Mouse (Mus musculus) kidney, adult 2 months (tissue): ENCODE results near the gene Chuk. TPM values are rescaled to one million over a fixed set of nuclear protein-coding genes. Genes with fewer than 3 reads are reported as not detected.

Source experiments
- DNase-seq: peaks from one replicate; pipeline ENCODE4 v3.0.0; 2021
- H3K27ac ChIP-seq: fragments of 200-500 bp; 2 replicates; pipeline ENCODE4 v1.5.1; 2012; ENCODE audit warnings: low read depth, low read length, control low read depth, inconsistent platforms; ENCODE audit not compliant: insufficient read depth
- H3K27me3 ChIP-seq: fragments of 200-500 bp; replicated peaks from 2 replicates; pipeline ENCODE4 v1.6.1; 2012; ENCODE audit warnings: mild to moderate bottlenecking, moderate library complexity, low read length, inconsistent platforms; ENCODE audit not compliant: control insufficient read depth, insufficient read depth
- H3K36me3 ChIP-seq: fragments of 200-500 bp; 2 replicates; pipeline ENCODE4 v1.6.1; 2012; ENCODE audit warnings: mild to moderate bottlenecking, moderate library complexity, low read length, inconsistent platforms; ENCODE audit not compliant: control insufficient read depth, insufficient read depth
- H3K4me1 ChIP-seq: fragments of 200-500 bp; 2 replicates; pipeline ENCODE4 v1.6.1; 2011; ENCODE audit warnings: low read length; ENCODE audit not compliant: control insufficient read depth, insufficient read depth
- H3K4me3 ChIP-seq: fragments of 200-500 bp; 2 replicates; pipeline ENCODE4 v1.5.1; 2011; ENCODE audit warnings: mild to moderate bottlenecking, low read depth, low read length, control low read depth; ENCODE audit not compliant: insufficient read depth
- CTCF ChIP-seq: fragments of 200-500 bp; conservative IDR thresholded peaks from 2 replicates; pipeline ENCODE4 v1.5.1; 2011; ENCODE audit warnings: low read depth, mild to moderate bottlenecking, control low read depth, low read length, moderate library complexity, mixed read lengths; ENCODE audit not compliant: insufficient read depth, insufficient read length
- POLR2A ChIP-seq: fragments of 200-500 bp; IDR thresholded peaks from one replicate; pipeline ENCODE4 v1.6.1; 2011; ENCODE audit warnings: low read depth, low read length, control low read depth
- WGBS: fragments of 180-500 bp; shearing (Covaris S2); methylation state at CpG from one replicate; pipeline ENCODE4 v1.1.7; 2018; 5-methylcytosine and 5-hydroxymethylcytosine counted together
- polyA plus RNA-seq: library from polyadenylated mRNA; depleted of rRNA; stranded (reverse); fragments of >200 nt; gene quantifications from 2 replicates; pipeline ENCODE4 v1.2.3, GENCODE M21; 2012

The Chuk gene
- polyA plus RNA-seq, 1 experiment = 34.4 TPM

DNA sequence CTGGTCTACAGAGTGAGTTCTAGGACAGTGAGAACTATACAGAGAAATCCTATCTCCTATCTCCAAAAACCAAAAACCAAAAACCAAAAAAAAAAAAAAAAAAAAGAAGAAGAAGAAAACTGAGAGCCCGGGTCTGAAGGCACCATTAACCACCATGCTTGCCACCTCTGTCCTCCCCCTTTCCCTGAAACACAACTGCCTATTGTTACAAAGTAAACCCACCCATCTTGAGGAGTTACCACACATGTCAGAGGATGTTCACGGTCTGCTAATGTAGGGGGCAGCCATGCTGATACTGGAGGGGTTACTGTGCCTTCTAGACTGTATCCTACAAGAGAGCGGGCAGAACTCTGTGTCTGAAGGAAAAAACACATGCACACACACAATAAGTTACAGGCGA, 30.3 kb downstream of the Chuk start:
- 74% methylated on average over 4 of the region's 4 CpGs for WGBS
- Histone ChIP-seq H3K4me3 (no peak overlapping the region), H3K27me3 (no peaks in the 10 kb centered on the region), H3K36me3 (peaks cover 7% of the 10 kb centered on the region), H3K4me1 (no peaks in the 10 kb centered on the region), H3K27ac (no peak overlapping the region)
- TF ChIP-seq POLR2A (no peak), CTCF (no peak)
- no peak for DNase-seq

DNA sequence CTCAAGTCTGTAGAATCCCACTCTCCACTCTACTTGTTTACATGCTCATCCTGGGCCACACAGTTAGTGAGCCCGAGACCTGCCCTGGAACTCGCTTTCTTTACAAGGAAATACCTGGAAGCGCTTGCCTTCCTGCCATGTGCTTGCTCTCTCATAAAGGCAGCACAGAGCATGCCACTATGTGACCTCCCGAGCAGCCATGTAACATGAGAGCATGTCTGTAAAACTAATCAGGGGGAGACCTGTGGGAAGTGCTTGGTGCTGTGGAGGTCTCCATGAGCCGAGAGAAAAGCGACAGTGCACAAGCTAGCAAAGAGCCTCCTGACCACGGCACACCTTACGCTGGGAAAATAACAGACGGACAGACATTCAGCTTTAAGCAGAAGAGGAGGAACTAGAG, 30.8 kb downstream of the Chuk start:
- no peak overlapping the region for H3K27ac ChIP-seq

DNA sequence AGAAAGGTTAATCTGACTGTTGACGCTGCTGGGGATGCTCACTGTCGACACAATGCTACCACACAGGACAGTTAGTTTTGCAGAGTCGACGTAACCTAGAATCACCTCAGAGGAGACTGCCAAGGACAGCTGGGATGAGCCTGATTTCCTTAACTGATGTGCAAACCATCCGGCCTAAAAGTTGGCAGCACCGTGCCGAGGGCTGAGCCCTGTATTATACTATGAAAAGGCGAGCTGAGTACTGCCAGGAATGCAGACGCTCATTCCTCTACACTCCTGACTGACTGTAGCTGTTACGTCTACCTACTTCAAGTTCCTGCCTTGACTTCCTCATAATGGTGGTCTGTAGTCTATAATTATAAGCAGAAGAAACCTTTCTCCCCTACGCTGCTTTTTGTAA, 32.3 kb downstream of the Chuk start:
- WGBS = 72% methylated on average over 11 of the region's 11 CpGs
- no peak overlapping the region for H3K4me3 ChIP-seq
- no peaks in the 10 kb centered on the region for H3K27me3 ChIP-seq
- TF ChIP-seq CTCF (no peak), POLR2A (no peak)
- peaks cover 7% of the 10 kb centered on the region for H3K36me3 ChIP-seq
- no peak for DNase-seq
- H3K27ac ChIP-seq = no peak overlapping the region
- H3K4me1 ChIP-seq = peaks cover 1% of the 10 kb centered on the region; the same call in 1 of the 2 replicates

More for the DNA sequence above, 30.8 kb downstream of the Chuk start:
- Histone ChIP-seq H3K4me1 (no peaks in the 10 kb centered on the region), H3K4me3 (no peak overlapping the region), H3K27me3 (no peaks in the 10 kb centered on the region), H3K36me3 (peaks cover 7% of the 10 kb centered on the region)
- TF ChIP-seq CTCF = no peak
- TF ChIP-seq POLR2A = no peak
- WGBS = 68% methylated on average over 9 of the region's 9 CpGs
- no peak for DNase-seq

GRCm38 (mm10) chr19:44071166-44071565, 36.1 kb downstream of the Chuk start:
- TF ChIP-seq CTCF = no peak
- TF ChIP-seq POLR2A = no peak
- Histone ChIP-seq H3K36me3 (peaks cover 5% of the 10 kb centered on the region), H3K27me3 (no peaks in the 10 kb centered on the region), H3K27ac (no peak overlapping the region), H3K4me3 (no peak overlapping the region), H3K4me1 (peaks cover 6% of the 10 kb centered on the region)
- no peak for DNase-seq
- 63% methylated on average over 5 of the region's 5 CpGs for WGBS

DNA sequence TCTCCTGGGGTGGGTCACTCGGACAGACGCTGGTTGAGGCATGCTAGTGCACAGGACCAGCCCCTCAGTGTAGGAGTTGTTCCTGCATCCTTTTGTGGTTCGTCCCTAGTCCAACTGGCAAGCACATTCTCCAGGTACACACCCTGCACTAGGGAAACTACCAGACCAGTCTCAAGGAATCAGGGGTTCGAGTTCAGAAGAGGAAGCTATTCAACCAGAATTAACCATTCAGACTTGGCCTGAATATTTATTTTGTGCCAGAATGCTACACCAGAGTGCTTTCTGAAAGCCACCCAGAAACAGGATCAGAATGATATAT, 37.4 kb downstream of the Chuk start:
- H3K4me1 ChIP-seq = peaks cover 10% of the 10 kb centered on the region

GRCm38 (mm10) chr19:44069121-44069913, 38.0 kb downstream of the Chuk start, which contains the start of gene Erlin1:
Gene Erlin1, minus strand, starts transcription at chr19:44069785.
- WGBS = under 1% methylated on average over 74 of the region's 75 CpGs
- Histone ChIP-seq H3K27me3 (no peaks in the 10 kb centered on the region), H3K27ac (peak within 1 kb of the TSS; percentile 58), H3K4me3 (peak within 1 kb of the TSS; percentile 74), H3K4me1 (peaks cover 11% of the 10 kb centered on the region), H3K36me3 (peaks cover 1% of the 10 kb centered on the region)
- TF ChIP-seq POLR2A (no peak), CTCF (no peak)
- DNase-seq = peak; percentile 93

More for the DNA sequence above, 37.4 kb downstream of the Chuk start:
- H3K27ac ChIP-seq = no peak overlapping the region
- WGBS = 5% methylated on average over 4 of the region's 4 CpGs
- peaks cover 2% of the 10 kb centered on the region for H3K36me3 ChIP-seq
- TF ChIP-seq CTCF = no peak
- no peak for TF ChIP-seq POLR2A
- H3K4me3 ChIP-seq = peak overlapping the region; percentile 74
- H3K27me3 ChIP-seq = no peaks in the 10 kb centered on the region
- DNase-seq = no peak

- DNase-seq = no peak
- H3K27ac ChIP-seq = peak overlapping the region; percentile 67
- peak overlapping the region; percentile 34 for H3K4me3 ChIP-seq
- 50% methylated on average over 4 of the region's 4 CpGs for WGBS
- H3K36me3 ChIP-seq = peaks cover 1% of the 10 kb centered on the region
- no peaks in the 10 kb centered on the region for H3K27me3 ChIP-seq
- H3K4me1 ChIP-seq = peaks cover 11% of the 10 kb centered on the region
- no peak for TF ChIP-seq POLR2A
- no peak for TF ChIP-seq CTCF
Measured at GRCm38 (mm10) chr19:44068232-44068631, 39.0 kb downstream of the Chuk start.
